Mouse (Mus musculus): Measurements from ENCODE around the gene Pom121l2. TPM values are rescaled to one million over a fixed set of nuclear protein-coding genes. Genes with fewer than 3 reads are reported as not detected.

The Pom121l2 gene
- total and polyA plus RNA-seq, 2 experiments from 2014 or later, result not detected

DNA sequence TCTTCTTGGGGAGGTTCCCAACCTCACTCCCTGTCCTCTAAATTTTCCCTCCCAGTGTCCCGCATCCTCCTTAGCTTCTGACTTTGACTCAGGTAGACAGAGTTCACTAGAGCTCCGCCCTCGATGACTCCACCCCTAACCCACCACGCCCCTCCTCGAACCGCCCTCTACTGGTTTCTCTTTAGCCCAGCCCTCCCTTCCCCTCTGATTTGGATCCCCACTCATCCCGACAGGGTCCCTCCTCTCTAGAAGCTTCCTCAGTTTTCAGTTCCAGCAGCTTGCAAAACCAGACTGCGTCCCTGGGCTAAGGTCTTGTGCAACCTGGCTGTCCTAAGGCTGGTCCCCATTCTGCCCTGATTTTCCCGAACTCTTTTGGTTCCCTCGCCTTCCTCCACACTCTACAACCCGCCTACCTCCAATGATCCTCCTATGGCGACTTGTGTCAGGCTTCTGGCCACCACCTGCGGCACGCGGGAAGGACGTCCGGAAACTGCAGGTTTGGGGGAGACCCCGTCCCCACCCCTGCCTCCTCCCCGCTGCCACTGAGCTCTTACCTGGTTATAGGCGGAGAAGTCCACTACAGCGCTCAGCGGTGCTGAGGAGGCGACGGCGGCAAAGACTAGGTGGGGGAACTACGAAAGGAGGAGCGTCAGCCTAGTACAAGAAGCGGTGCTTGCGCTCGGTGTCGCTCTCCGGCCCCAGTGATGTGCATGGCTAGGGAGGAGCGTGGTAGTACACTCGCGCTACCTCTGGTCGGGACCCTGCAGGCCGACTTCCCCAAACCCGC lies 25.5 kb downstream of the Pom121l2 start:
- Histone ChIP-seq H3K27me3 (ENCODE audit: insufficient read depth, low read length) (peaks cover 91% of the 10 kb centered on the region), H3K36me3 (ENCODE audit: insufficient read depth, low read length) (no peaks in the 10 kb centered on the region), H3K4me3 (ENCODE audit: low read length) (peak overlapping the region; percentile 46), H3K4me1 (ENCODE audit: insufficient read depth, low read length) (peaks cover 12% of the 10 kb centered on the region; the same call in 1 of the 2 replicates), H3K9ac (replicated peaks; ENCODE audit: low read length) (peak overlapping the region; percentile 35; the same call in 1 of the 2 replicates), H3K4me2 (ENCODE audit: low read depth, low read length) (peak overlapping the region; percentile 86), H3K27ac (no peak overlapping the region), H3K9me3 (ENCODE audit: low read length) (no peaks in the 10 kb centered on the region)
- no peak for TF ChIP-seq CTCF (IDR thresholded peaks at IDR 0.05; ENCODE audit: low read depth)
- DNase-seq (ENCODE audit: low spot score), result no peak
- peak; percentile 66 for ATAC-seq
- under 1% methylated on average over 38 of the region's 38 CpGs for WGBS

DNA sequence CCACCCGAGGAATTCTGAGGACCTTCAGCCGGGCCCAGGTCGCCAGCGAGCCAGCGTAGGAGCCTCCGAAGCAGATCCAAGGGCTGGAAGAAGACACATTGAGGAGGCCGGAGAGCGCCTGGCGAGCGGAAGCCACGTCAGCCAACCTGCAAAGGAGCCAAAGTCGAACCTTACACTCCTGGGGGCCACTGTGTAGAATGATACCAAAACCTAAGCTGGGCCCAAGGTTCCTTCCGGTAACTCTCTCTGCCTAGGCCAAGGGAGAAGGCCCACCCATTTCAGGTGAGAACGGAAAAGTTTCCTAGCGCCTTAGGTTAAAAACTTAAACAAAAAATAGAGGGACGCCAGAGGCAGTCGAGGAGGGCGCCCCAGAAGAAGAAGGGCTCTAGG lies 26.1 kb downstream of the Pom121l2 start:
- WGBS, result 3% methylated on average over 18 of the region's 18 CpGs
- peak overlapping the region; percentile 86 for H3K4me2 ChIP-seq (ENCODE audit: low read depth, low read length)

DNA sequence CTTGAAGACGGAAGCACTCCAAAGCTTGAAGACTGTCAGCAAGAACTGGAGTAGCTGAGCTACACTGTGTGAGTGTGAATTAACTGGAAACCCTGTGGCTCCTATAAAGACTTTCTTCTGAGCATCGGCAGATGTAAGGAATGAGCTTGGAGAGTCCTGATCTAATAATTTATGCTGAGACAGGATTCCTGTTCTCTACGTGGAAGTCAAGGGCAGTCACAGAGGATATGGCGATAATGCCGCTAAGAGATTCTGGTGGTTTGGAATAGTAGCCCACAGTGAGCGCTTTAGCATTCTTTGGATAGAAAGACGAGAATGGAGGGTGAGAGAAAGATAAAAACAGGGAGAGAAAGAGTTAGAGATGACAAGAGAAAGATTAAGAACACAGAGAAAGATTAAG lies 26.9 kb downstream of the Pom121l2 start:
- H3K27ac ChIP-seq, result no peak overlapping the region
- peaks cover 88% of the 10 kb centered on the region for H3K27me3 ChIP-seq (ENCODE audit: insufficient read depth, low read length)
- no peaks in the 10 kb centered on the region for H3K9me3 ChIP-seq (ENCODE audit: low read length)
- ATAC-seq (no peak), DNase-seq (ENCODE audit: low spot score) (no peak)
- no peak overlapping the region for H3K4me3 ChIP-seq (ENCODE audit: low read length)
- WGBS, result 47% methylated on average over 7 of the region's 7 CpGs
- no peak overlapping the region for H3K4me2 ChIP-seq (ENCODE audit: low read depth, low read length)
- H3K9ac ChIP-seq (replicated peaks; ENCODE audit: low read length), result no peak overlapping the region
- peaks cover 12% of the 10 kb centered on the region; the same call in 1 of the 2 replicates for H3K4me1 ChIP-seq (ENCODE audit: insufficient read depth, low read length)
- H3K36me3 ChIP-seq (ENCODE audit: insufficient read depth, low read length), result no peaks in the 10 kb centered on the region
- TF ChIP-seq CTCF (IDR thresholded peaks at IDR 0.05; ENCODE audit: low read depth), result no peak

More for the DNA sequence above, 26.1 kb downstream of the Pom121l2 start:
- no peaks in the 10 kb centered on the region for H3K9me3 ChIP-seq (ENCODE audit: low read length)
- H3K4me3 ChIP-seq (ENCODE audit: low read length), result peak overlapping the region; percentile 46
- H3K27ac ChIP-seq, result no peak overlapping the region
- DNase-seq (ENCODE audit: low spot score), result no peak
- H3K9ac ChIP-seq (replicated peaks; ENCODE audit: low read length), result no peak overlapping the region
- H3K36me3 ChIP-seq (ENCODE audit: insufficient read depth, low read length), result no peaks in the 10 kb centered on the region
- H3K27me3 ChIP-seq (ENCODE audit: insufficient read depth, low read length), result peaks cover 88% of the 10 kb centered on the region
- ATAC-seq, result no peak
- H3K4me1 ChIP-seq (ENCODE audit: insufficient read depth, low read length), result peaks cover 12% of the 10 kb centered on the region; the same call in 1 of the 2 replicates
- TF ChIP-seq CTCF (IDR thresholded peaks at IDR 0.05; ENCODE audit: low read depth), result no peak

DNA sequence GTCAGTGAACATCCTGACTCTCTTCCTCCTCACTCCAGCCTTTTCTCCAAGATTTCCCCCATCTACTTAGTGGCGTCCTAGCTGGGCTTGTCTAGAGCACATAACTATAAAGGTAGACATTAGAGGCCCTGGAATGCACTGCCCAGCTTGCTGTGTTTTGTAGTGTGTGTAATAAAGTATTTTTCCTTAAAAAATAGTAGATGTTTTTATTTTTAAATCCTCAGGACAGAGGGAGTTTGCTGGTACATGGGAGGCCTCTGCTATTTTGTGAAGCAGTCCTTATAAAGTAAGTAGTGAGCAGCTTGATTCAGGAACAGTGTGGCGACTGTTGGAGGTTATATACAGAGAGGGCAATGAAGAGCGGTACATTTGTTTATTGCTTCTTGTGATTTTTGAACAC lies 27.7 kb downstream of the Pom121l2 start:
- no peak for TF ChIP-seq CTCF (IDR thresholded peaks at IDR 0.05; ENCODE audit: low read depth)
- Histone ChIP-seq H3K27ac (no peak overlapping the region), H3K4me3 (ENCODE audit: low read length) (no peak overlapping the region), H3K9ac (replicated peaks; ENCODE audit: low read length) (no peak overlapping the region), H3K4me1 (ENCODE audit: insufficient read depth, low read length) (peaks cover 12% of the 10 kb centered on the region; the same call in 1 of the 2 replicates), H3K4me2 (ENCODE audit: low read depth, low read length) (no peak overlapping the region), H3K27me3 (ENCODE audit: insufficient read depth, low read length) (peaks cover 87% of the 10 kb centered on the region), H3K9me3 (ENCODE audit: low read length) (no peaks in the 10 kb centered on the region), H3K36me3 (ENCODE audit: insufficient read depth, low read length) (no peaks in the 10 kb centered on the region)
- WGBS, result 77% methylated on average over 3 of the region's 3 CpGs
- DNase-seq (ENCODE audit: low spot score), result no peak
- no peak for ATAC-seq

DNA sequence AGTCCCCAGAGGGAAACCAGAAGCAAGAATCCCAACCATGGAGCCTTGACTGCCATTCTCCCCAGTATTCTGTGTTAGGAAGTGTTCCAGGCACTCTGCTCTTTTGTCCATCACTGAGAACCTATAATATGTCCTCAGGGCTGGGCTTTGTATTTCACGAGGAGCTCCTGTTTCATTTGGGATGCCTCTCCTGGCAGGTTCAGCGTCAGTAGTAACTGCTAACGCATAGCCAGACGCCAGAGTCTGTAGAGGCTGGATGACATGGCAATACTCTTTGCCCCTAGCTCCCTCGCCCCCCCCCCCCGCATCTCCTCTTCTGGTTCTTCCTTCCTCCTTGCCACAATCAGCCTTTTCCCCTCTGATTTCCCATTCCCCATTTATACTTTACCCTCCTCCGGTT lies 28.6 kb downstream of the Pom121l2 start, which contains the start of gene Prss16:
TSS of gene Prss16 (minus strand) at position 101 of the 400 bp plus-strand sequence.
- ATAC-seq, result no peak
- no peak within 1 kb of the TSS for H3K27ac ChIP-seq
- no peaks in the 10 kb centered on the region for H3K36me3 ChIP-seq (ENCODE audit: insufficient read depth, low read length)
- no peaks in the 10 kb centered on the region for H3K9me3 ChIP-seq (ENCODE audit: low read length)
- DNase-seq (ENCODE audit: low spot score), result no peak
- WGBS, result 38% methylated on average over 7 of the region's 7 CpGs
- H3K27me3 ChIP-seq (ENCODE audit: insufficient read depth, low read length), result peaks cover 85% of the 10 kb centered on the region
- H3K4me1 ChIP-seq (ENCODE audit: insufficient read depth, low read length), result peaks cover 12% of the 10 kb centered on the region; the same call in 1 of the 2 replicates
- TF ChIP-seq CTCF (IDR thresholded peaks at IDR 0.05; ENCODE audit: low read depth), result no peak
- no peak within 1 kb of the TSS for H3K4me3 ChIP-seq (ENCODE audit: low read length)
- no peak within 1 kb of the TSS for H3K4me2 ChIP-seq (ENCODE audit: low read depth, low read length)
- no peak within 1 kb of the TSS for H3K9ac ChIP-seq (replicated peaks; ENCODE audit: low read length)

DNA sequence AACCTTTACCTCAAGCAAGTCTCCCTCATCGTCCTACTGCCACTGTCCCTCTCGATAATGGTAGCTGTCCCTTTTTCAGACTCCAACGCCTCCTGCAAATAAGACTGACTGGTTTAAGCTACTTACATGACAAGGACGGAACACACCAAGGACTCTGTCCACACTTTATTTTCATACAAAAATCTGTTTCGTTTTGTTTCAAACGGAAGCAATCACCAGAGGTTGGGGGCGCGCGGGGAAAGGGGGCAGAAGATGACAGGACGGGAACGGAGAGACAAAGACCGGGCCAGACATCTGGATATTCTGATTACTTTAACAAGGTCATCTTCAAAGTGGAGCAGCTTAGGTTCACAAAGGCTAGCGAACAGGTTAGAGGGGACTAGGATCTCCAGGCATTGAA lies 32.7 kb downstream of the Pom121l2 start:
- H3K27me3 ChIP-seq (ENCODE audit: insufficient read depth, low read length), result peaks cover 86% of the 10 kb centered on the region
- H3K4me2 ChIP-seq (ENCODE audit: low read depth, low read length), result no peak overlapping the region
- ATAC-seq (no peak), DNase-seq (ENCODE audit: low spot score) (no peak)
- no peak overlapping the region for H3K9ac ChIP-seq (replicated peaks; ENCODE audit: low read length)
- H3K36me3 ChIP-seq (ENCODE audit: insufficient read depth, low read length), result no peaks in the 10 kb centered on the region
- TF ChIP-seq CTCF (IDR thresholded peaks at IDR 0.05; ENCODE audit: low read depth), result no peak
- no peak overlapping the region for H3K27ac ChIP-seq
- 33% methylated on average over 13 of the region's 13 CpGs for WGBS
- H3K4me3 ChIP-seq (ENCODE audit: low read length), result no peak overlapping the region
- H3K4me1 ChIP-seq (ENCODE audit: insufficient read depth, low read length), result no peaks in the 10 kb centered on the region
- H3K9me3 ChIP-seq (ENCODE audit: low read length), result peaks cover 2% of the 10 kb centered on the region; the same call in 1 of the 2 replicates

DNA sequence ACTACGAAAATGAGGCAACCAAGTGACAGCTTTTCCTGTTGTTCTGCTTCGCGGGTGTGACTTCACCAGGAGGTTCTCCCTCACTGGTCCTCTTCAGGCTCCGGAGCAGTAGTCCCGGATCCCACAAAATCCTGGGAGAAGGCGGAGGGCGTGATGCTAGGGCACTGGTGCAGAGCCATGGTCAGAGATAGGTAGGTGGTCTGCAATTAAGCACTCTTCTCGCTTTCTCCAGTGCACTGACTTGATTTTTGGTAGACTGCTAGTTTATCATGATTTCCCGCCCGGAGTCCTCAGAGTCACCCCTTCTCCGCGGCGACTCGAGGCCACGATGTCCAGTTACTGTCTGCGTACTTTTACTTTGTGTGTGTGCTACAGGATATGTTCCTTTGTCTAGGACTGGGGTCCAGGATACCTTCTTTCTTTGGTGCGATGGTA lies 33.4 kb downstream of the Pom121l2 start:
- Histone ChIP-seq H3K27me3 (ENCODE audit: insufficient read depth, low read length) (peaks cover 84% of the 10 kb centered on the region), H3K36me3 (ENCODE audit: insufficient read depth, low read length) (no peaks in the 10 kb centered on the region), H3K4me3 (ENCODE audit: low read length) (no peak overlapping the region), H3K4me1 (ENCODE audit: insufficient read depth, low read length) (no peaks in the 10 kb centered on the region), H3K27ac (no peak overlapping the region), H3K9me3 (ENCODE audit: low read length) (peaks cover 2% of the 10 kb centered on the region; the same call in 1 of the 2 replicates), H3K9ac (replicated peaks; ENCODE audit: low read length) (no peak overlapping the region), H3K4me2 (ENCODE audit: low read depth, low read length) (0 out of 2 replicates have a peak overlapping the region, but pooled peaks have one; percentile 13)
- DNase-seq (ENCODE audit: low spot score) (no peak), ATAC-seq (no peak)
- no peak for TF ChIP-seq CTCF (IDR thresholded peaks at IDR 0.05; ENCODE audit: low read depth)
- 22% methylated on average over 17 of the region's 17 CpGs for WGBS

All from hindbrain, postnatal 0 days (tissue).